Mouse (Mus musculus) layer of hippocampus, adult 9-10 months (tissue): ENCODE data around the gene Krtap3-3.
"Not testable (repeated sequence)": the region's sequence is repeated elsewhere in the genome, so short reads cannot be mapped to it uniquely, and the experiment has no call there.

Experiments used
- DNase-seq: peaks from one replicate; pipeline ENCODE4 v3.0.0; 2022; ENCODE audit warnings: low spot score

The Krtap3-3 gene

GRCm38 (mm10) chr11:99550765-99551164, at the start of gene Krtap3-3:
Krtap3-3 (minus strand) TSS chr11:99550865.
- DNase-seq = no peak

GRCm38 (mm10) chr11:99597742-99598141, 47.1 kb upstream of the Krtap3-3 start, which contains the start of gene Krtap9-3:
Krtap9-3 (minus strand) TSS chr11:99598105.
- not testable (repeated sequence) for DNase-seq

GRCm38 (mm10) chr11:99590981-99591380, 40.3 kb upstream of the Krtap3-3 start, which contains the start of gene Krtap1-3:
Krtap1-3 (minus strand) TSS chr11:99591339.
- DNase-seq = no peak

GRCm38 (mm10) chr11:99585096-99585495, 34.4 kb upstream of the Krtap3-3 start:
- peak; percentile 25 for DNase-seq

GRCm38 (mm10) chr11:99583245-99583704, 32.6 kb upstream of the Krtap3-3 start, which contains the start of gene Krtap1-4:
Krtap1-4 (minus strand) TSS chr11:99583654.
- no peak for DNase-seq

GRCm38 (mm10) chr11:99581564-99581963, 30.9 kb upstream of the Krtap3-3 start:
- DNase-seq = no peak

GRCm38 (mm10) chr11:99581051-99581450, 30.4 kb upstream of the Krtap3-3 start:
- DNase-seq = no peak

- DNase-seq = no peak
Observed at GRCm38 (mm10) chr11:99580636-99581035, 30.0 kb upstream of the Krtap3-3 start, which contains the start of gene Krtap1-5. Krtap1-5 (minus strand) TSS chr11:99581016.

- peak; percentile 55 for DNase-seq
Observed at GRCm38 (mm10) chr11:99574106-99574505, 23.4 kb upstream of the Krtap3-3 start.

- no peak for DNase-seq
Observed at GRCm38 (mm10) chr11:99573164-99573563, 22.5 kb upstream of the Krtap3-3 start.

GRCm38 (mm10) chr11:99566530-99566929, 15.9 kb upstream of the Krtap3-3 start, which contains the start of gene Krtap3-1:
Krtap3-1 (minus strand) TSS chr11:99566630.
- no peak for DNase-seq

- DNase-seq = no peak
Observed at GRCm38 (mm10) chr11:99562580-99562979, 11.9 kb upstream of the Krtap3-3 start.

- DNase-seq = no peak
Observed at GRCm38 (mm10) chr11:99559366-99559765, 8.7 kb upstream of the Krtap3-3 start, which contains the start of gene Gm11939. Gm11939 (minus strand) TSS chr11:99559466.

GRCm38 (mm10) chr11:99557976-99558745, 7.5 kb upstream of the Krtap3-3 start:
- no peak for DNase-seq

- DNase-seq = no peak
Observed at GRCm38 (mm10) chr11:99556753-99557152, 6.1 kb upstream of the Krtap3-3 start, which contains the start of gene Krtap3-2. Krtap3-2 (minus strand) TSS chr11:99556853.

- no peak for DNase-seq
Observed at GRCm38 (mm10) chr11:99556195-99556594, 5.5 kb upstream of the Krtap3-3 start.

- DNase-seq = no peak
Observed at GRCm38 (mm10) chr11:99547892-99548291, 2.8 kb downstream of the Krtap3-3 start.

GRCm38 (mm10) chr11:99539721-99540120, 10.9 kb downstream of the Krtap3-3 start:
- DNase-seq = peak; percentile 5

- DNase-seq = no peak
Observed at GRCm38 (mm10) chr11:99521288-99521860, 29.3 kb downstream of the Krtap3-3 start, which contains the start of gene Krt39. Krt39 (minus strand) TSS chr11:99521338.

GRCm38 (mm10) chr11:99514098-99514497, 36.6 kb downstream of the Krtap3-3 start:
- no peak for DNase-seq
